Mouse (Mus musculus) forebrain, embryonic 12.5 days (tissue): ENCODE results near the gene Tor1aip2. TPM values are rescaled to one million over a fixed set of nuclear protein-coding genes. Genes with fewer than 3 reads are reported as not detected.

ENCODE experiments used
- ATAC-seq: fragments of 200-750 bp; cut with Nextera tagmentation; 2 replicates; pipeline ENCODE4 v1.8.0; 2017; ENCODE audit warnings: moderate TSS enrichment; ENCODE audit not compliant: low FRiP score
- H3K27ac ChIP-seq: fragments of 300-500 bp; sonication (generic); 2 replicates; pipeline ENCODE4 v1.5.1; 2016; ENCODE audit warnings: mild to moderate bottlenecking
- H3K27me3 ChIP-seq: fragments of 300-500 bp; sonication (generic); 2 replicates; pipeline ENCODE4 v1.6.1; 2016; ENCODE audit warnings: mild to moderate bottlenecking
- H3K36me3 ChIP-seq: fragments of 300-500 bp; sonication (generic); replicated peaks from 2 replicates; pipeline ENCODE4 v1.6.1; 2016; ENCODE audit warnings: mild to moderate bottlenecking
- H3K4me1 ChIP-seq: fragments of 300-500 bp; sonication (generic); 2 replicates; pipeline ENCODE4 v1.6.1; 2016
- H3K4me2 ChIP-seq: fragments of 300-500 bp; sonication (generic); 2 replicates; pipeline ENCODE4 v1.6.1; 2016; ENCODE audit warnings: mild to moderate bottlenecking, moderate library complexity
- H3K4me3 ChIP-seq: fragments of 300-500 bp; sonication (generic); replicated peaks from 2 replicates; pipeline ENCODE4 v1.5.1; 2016; ENCODE audit warnings: mild to moderate bottlenecking
- H3K9ac ChIP-seq: fragments of 300-500 bp; sonication (generic); 2 replicates; pipeline ENCODE4 v1.6.1; 2016; ENCODE audit warnings: mild to moderate bottlenecking
- H3K9me3 ChIP-seq: fragments of 300-500 bp; sonication (generic); 2 replicates; pipeline ENCODE4 v1.6.1; 2016
- WGBS: fragments of 180-500 bp; shearing (Covaris S2); methylation state at CpG from one replicate; pipeline ENCODE4 v1.1.7; 2016; 5-methylcytosine and 5-hydroxymethylcytosine counted together
- polyA plus RNA-seq: library from polyadenylated mRNA; unstranded; fragments of >200 nt; fragmentation: Nextera tagmentation; extraction: Ambion mirVana; gene quantifications from 2 replicates; pipeline ENCODE4 v1.2.1, GENCODE M21; 2016

Tor1aip2 gene
- polyA plus RNA-seq, 1 experiment from 2014 or later = 89.3 TPM

DNA sequence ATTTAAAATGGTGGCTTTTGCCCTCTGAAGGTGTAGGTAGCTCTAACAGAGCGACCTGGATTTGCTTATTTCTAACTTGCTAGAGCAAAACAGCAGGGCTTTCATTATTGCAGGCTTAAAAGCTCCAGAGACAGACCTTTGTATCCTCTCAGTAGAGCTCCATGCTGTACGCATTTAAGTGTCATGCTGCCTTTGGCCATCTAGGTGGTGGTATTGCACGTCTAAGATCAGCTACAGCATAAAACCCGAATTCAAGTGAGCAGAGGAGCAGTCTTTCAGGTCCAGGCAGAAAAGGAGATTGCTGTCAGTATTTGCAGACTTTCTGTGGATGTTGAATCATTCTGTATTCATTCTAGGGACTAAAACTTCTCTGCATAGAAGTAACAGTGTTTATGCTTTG, 7.8 kb downstream of the Tor1aip2 start:
- Histone ChIP-seq H3K27me3 (no peaks in the 10 kb centered on the region), H3K36me3 (peaks cover 13% of the 10 kb centered on the region; the same call in 1 of the 2 replicates), H3K27ac (no peak overlapping the region), H3K4me2 (no peak overlapping the region), H3K4me3 (no peak overlapping the region), H3K4me1 (peaks cover 20% of the 10 kb centered on the region), H3K9ac (no peak overlapping the region), H3K9me3 (no peaks in the 10 kb centered on the region)
- WGBS = 21% methylated on average over 4 of the region's 4 CpGs
- no peak for ATAC-seq

DNA sequence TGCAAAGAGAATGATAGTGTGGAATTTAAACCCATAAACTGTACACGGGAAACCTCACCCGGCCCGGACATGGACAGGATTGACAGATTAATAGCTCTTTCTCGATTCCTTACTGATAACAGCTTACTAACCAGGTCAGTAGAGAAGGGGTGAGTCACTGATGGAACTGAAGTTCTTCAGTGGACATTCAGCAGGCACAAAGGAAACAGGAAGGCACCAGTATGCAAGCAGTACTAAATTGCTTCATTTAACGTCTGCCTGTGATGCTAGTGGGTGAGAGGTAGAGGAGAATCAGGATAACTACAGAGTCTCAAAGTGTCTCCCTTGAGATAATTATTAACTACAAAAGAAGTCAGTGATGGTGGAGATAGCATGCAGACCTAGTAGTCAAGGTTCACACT, 9.0 kb downstream of the Tor1aip2 start:
- peaks cover 19% of the 10 kb centered on the region for H3K36me3 ChIP-seq
- ATAC-seq = no peak
- H3K4me2 ChIP-seq = no peak overlapping the region
- 91% methylated on average over 5 of the region's 5 CpGs for WGBS
- no peak overlapping the region for H3K9ac ChIP-seq
- H3K27me3 ChIP-seq = no peaks in the 10 kb centered on the region
- H3K27ac ChIP-seq = no peak overlapping the region
- H3K9me3 ChIP-seq = no peaks in the 10 kb centered on the region
- peaks cover 20% of the 10 kb centered on the region for H3K4me1 ChIP-seq
- no peak overlapping the region for H3K4me3 ChIP-seq

DNA sequence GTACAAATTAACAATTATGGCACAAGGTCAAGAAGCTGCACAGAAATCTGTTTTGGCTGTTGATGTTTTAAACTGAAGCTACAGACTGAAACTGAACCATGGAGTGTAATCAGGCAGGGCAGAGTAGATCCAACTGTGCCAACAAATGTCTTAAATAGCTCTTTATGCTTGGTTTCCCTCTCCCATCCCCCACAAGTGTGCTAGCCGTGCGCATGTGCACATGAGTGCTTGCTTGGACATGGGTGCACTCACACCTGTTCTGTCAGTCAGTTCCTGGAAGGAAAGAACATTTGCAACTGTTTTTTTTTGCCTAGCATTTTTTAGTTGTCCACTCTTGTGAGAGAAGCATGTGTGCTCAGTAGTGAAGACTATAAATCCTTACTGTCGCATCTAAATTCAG, 11.5 kb downstream of the Tor1aip2 start:
- Histone ChIP-seq H3K4me1 (peaks cover 16% of the 10 kb centered on the region), H3K36me3 (peaks cover 43% of the 10 kb centered on the region)

DNA sequence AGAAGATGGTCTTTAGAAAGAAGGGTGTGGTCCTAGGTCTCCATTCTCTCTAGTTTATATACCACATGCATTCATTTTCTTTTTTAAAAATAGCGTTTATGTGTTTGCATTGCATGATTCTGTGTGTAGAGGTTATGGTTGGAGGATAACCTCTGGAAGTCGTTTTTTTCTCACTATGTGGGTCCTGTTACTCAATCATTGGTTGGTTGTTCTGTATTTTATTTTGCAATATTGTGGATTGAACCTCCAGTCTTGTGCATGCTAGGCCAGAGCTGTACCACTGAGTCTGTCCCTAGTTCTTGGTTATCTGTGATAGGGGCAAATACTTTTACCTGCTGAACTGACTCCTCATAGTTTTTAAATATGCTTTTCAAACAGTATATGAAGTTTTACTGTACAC, 23.0 kb downstream of the Tor1aip2 start:
- WGBS = 90% methylated on average over 2 of the region's 2 CpGs
- Histone ChIP-seq H3K4me2 (no peak overlapping the region), H3K9me3 (no peaks in the 10 kb centered on the region), H3K36me3 (peaks cover 43% of the 10 kb centered on the region), H3K9ac (no peak overlapping the region), H3K27ac (no peak overlapping the region), H3K4me1 (no peaks in the 10 kb centered on the region), H3K4me3 (no peak overlapping the region), H3K27me3 (no peaks in the 10 kb centered on the region)
- ATAC-seq = no peak

More for the DNA sequence above, 11.5 kb downstream of the Tor1aip2 start:
- H3K9me3 ChIP-seq = no peaks in the 10 kb centered on the region
- no peak overlapping the region for H3K4me3 ChIP-seq
- H3K27ac ChIP-seq = no peak overlapping the region
- H3K27me3 ChIP-seq = no peaks in the 10 kb centered on the region
- no peak overlapping the region for H3K9ac ChIP-seq
- no peak overlapping the region for H3K4me2 ChIP-seq
- ATAC-seq = no peak
- WGBS = 81% methylated on average over 3 of the region's 3 CpGs

DNA sequence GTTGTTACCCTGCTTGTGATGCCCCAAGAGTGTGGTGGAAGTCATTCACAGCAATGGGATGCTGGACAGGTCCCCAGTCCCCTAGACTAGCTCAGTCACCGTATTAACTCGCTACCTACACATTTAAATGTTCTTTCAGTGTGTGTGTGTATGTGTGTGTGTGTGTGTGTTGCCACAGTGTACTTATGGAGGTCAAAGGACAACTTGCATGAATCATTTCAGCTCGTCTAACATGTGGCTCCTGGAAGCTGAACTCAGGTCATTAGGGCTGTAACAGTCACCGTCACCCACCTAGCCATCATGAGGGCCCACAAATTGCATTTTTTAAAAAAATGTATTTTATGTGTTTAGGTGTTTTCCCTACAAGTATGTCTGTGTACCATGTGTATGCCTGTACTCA, 27.0 kb downstream of the Tor1aip2 start:
- H3K9me3 ChIP-seq = no peaks in the 10 kb centered on the region
- no peak overlapping the region for H3K27ac ChIP-seq
- no peaks in the 10 kb centered on the region for H3K4me1 ChIP-seq
- no peaks in the 10 kb centered on the region for H3K27me3 ChIP-seq
- no peak overlapping the region for H3K4me2 ChIP-seq
- WGBS = 92% methylated on average over 4 of the region's 4 CpGs
- H3K36me3 ChIP-seq = peaks cover 65% of the 10 kb centered on the region
- H3K9ac ChIP-seq = no peak overlapping the region
- no peak for ATAC-seq
- H3K4me3 ChIP-seq = no peak overlapping the region

GRCm38 (mm10) chr1:156066133-156066532, 30.9 kb downstream of the Tor1aip2 start:
- H3K27ac ChIP-seq = no peak overlapping the region
- no peak for ATAC-seq
- H3K4me3 ChIP-seq = no peak overlapping the region
- H3K36me3 ChIP-seq = peaks cover 48% of the 10 kb centered on the region
- no peaks in the 10 kb centered on the region for H3K9me3 ChIP-seq
- no peaks in the 10 kb centered on the region for H3K4me1 ChIP-seq
- no peak overlapping the region for H3K9ac ChIP-seq
- no peaks in the 10 kb centered on the region for H3K27me3 ChIP-seq
- H3K4me2 ChIP-seq = no peak overlapping the region
- WGBS = 73% methylated on average over 3 of the region's 3 CpGs

DNA sequence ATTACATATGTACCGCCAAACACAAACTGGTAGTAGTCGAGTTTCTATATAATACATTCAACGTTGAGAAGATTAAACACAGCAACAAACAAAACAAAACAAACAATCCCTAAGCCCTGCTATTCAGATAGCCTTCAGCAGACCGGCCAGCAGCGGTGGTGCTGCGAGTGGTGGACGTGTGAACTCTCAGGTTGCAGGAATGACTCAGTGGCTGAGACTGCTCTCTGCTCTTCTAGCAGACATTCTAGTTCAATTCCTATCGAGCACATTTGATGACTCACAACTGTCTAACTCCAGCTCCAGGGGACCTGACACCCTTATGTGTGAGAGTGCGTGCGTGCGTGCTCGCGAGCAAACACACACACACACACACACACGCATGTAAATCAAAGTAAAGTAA, 34.9 kb downstream of the Tor1aip2 start:
- ATAC-seq = no peak
- no peaks in the 10 kb centered on the region for H3K9me3 ChIP-seq
- 89% methylated on average over 14 of the region's 14 CpGs for WGBS

GRCm38 (mm10) chr1:156073169-156073821, 38.1 kb downstream of the Tor1aip2 start:
- Histone ChIP-seq H3K9me3 (no peaks in the 10 kb centered on the region), H3K4me2 (no peak overlapping the region), H3K27ac (no peak overlapping the region), H3K4me1 (no peaks in the 10 kb centered on the region), H3K36me3 (no peaks in the 10 kb centered on the region), H3K4me3 (no peak overlapping the region), H3K27me3 (no peaks in the 10 kb centered on the region), H3K9ac (no peak overlapping the region)
- no peak for ATAC-seq
- 69% methylated on average over 15 of the region's 15 CpGs for WGBS

More for the DNA sequence above, 34.9 kb downstream of the Tor1aip2 start:
- H3K27me3 ChIP-seq = no peaks in the 10 kb centered on the region
- peaks cover 18% of the 10 kb centered on the region for H3K36me3 ChIP-seq
- no peak overlapping the region for H3K9ac ChIP-seq
- H3K4me1 ChIP-seq = no peaks in the 10 kb centered on the region
- no peak overlapping the region for H3K27ac ChIP-seq
- no peak overlapping the region for H3K4me2 ChIP-seq
- no peak overlapping the region for H3K4me3 ChIP-seq

DNA sequence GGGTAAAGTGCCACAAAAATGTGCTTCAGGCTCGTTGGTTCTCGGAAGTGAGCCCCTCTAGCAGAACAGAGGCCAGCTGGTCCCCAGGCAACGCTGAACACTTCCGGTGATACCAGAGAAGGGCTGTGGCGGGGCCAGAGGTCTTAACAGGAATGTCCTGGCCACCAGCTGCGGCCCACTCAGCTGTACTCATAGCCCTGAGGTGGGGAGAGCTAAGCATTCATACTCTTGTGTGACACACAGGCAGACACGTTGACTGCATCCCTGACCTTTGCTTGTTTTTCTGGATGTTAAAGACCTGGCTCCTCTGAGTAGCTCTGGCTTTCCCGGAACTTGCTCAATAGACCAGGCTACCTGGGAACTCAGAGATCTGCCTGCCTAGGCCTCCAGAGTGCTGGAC, 39.4 kb downstream of the Tor1aip2 start:
- no peak overlapping the region for H3K9ac ChIP-seq
- WGBS = 77% methylated on average over 8 of the region's 8 CpGs
- H3K4me1 ChIP-seq = 0 out of 2 replicates have a peak, but pooled peaks cover 4% of the 10 kb centered on the region
- no peaks in the 10 kb centered on the region for H3K36me3 ChIP-seq
- H3K27ac ChIP-seq = no peak overlapping the region
- H3K4me2 ChIP-seq = no peak overlapping the region
- ATAC-seq = no peak
- no peak overlapping the region for H3K4me3 ChIP-seq
- H3K9me3 ChIP-seq = no peaks in the 10 kb centered on the region
- H3K27me3 ChIP-seq = 0 out of 2 replicates have a peak, but pooled peaks cover 3% of the 10 kb centered on the region

DNA sequence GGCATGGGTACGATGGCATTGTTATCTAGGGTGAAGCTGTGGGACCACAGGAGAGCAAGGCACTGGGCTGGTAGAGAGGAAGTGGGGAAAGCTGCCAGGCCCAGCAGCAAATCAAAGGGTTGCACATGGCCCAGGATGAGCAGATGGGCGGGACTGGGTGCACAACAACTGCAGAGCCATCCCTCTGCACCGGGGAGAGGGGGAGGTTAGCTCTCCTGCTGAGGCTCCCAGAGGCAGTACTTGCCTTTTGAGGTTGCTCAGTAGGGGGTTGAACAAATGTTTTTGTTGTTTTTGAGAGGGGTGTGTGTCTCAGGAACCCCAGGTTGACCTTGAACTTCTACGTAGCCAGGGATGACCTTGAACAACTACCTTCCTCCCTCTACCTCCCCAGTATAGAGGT, 41.3 kb downstream of the Tor1aip2 start:
- WGBS = 69% methylated on average over 4 of the region's 4 CpGs
- no peak for ATAC-seq
- Histone ChIP-seq H3K27ac (no peak overlapping the region), H3K4me2 (no peak overlapping the region), H3K4me1 (0 out of 2 replicates have a peak, but pooled peaks cover 4% of the 10 kb centered on the region), H3K9me3 (no peaks in the 10 kb centered on the region), H3K27me3 (0 out of 2 replicates have a peak, but pooled peaks cover 3% of the 10 kb centered on the region), H3K36me3 (no peaks in the 10 kb centered on the region), H3K4me3 (no peak overlapping the region), H3K9ac (no peak overlapping the region)

GRCm38 (mm10) chr1:156077655-156078054, 42.5 kb downstream of the Tor1aip2 start:
- Histone ChIP-seq H3K9me3 (no peaks in the 10 kb centered on the region), H3K9ac (no peak overlapping the region), H3K4me3 (no peak overlapping the region), H3K36me3 (no peaks in the 10 kb centered on the region), H3K27ac (no peak overlapping the region), H3K4me2 (no peak overlapping the region), H3K4me1 (0 out of 2 replicates have a peak, but pooled peaks cover 4% of the 10 kb centered on the region), H3K27me3 (0 out of 2 replicates have a peak, but pooled peaks cover 3% of the 10 kb centered on the region)
- no peak for ATAC-seq
- WGBS = 73% methylated on average over 3 of the region's 3 CpGs

GRCm38 (mm10) chr1:156084603-156085002, 49.4 kb downstream of the Tor1aip2 start:
- H3K36me3 ChIP-seq = no peaks in the 10 kb centered on the region
- 61% methylated on average over 3 of the region's 3 CpGs for WGBS
- H3K9me3 ChIP-seq = no peaks in the 10 kb centered on the region
- H3K4me2 ChIP-seq = no peak overlapping the region
- H3K27me3 ChIP-seq = no peaks in the 10 kb centered on the region
- ATAC-seq = no peak
- H3K27ac ChIP-seq = no peak overlapping the region
- H3K9ac ChIP-seq = no peak overlapping the region
- H3K4me1 ChIP-seq = no peaks in the 10 kb centered on the region
- no peak overlapping the region for H3K4me3 ChIP-seq

GRCm38 (mm10) chr1:156085770-156086169, 50.6 kb downstream of the Tor1aip2 start:
- no peak overlapping the region for H3K4me3 ChIP-seq
- H3K9ac ChIP-seq = no peak overlapping the region
- peaks cover 10% of the 10 kb centered on the region for H3K4me1 ChIP-seq
- 0 out of 2 replicates have a peak, but pooled peaks have one; percentile 25 for ATAC-seq
- 53% methylated on average over 5 of the region's 5 CpGs for WGBS
- no peak overlapping the region for H3K27ac ChIP-seq
- no peaks in the 10 kb centered on the region for H3K36me3 ChIP-seq
- H3K4me2 ChIP-seq = no peak overlapping the region
- no peaks in the 10 kb centered on the region for H3K27me3 ChIP-seq
- no peaks in the 10 kb centered on the region for H3K9me3 ChIP-seq
